ENCODE assay signal across 9 mouse cellular contexts in genomic region chr14:24544057-24544456, GRCm38 (mm10). TPM values are rescaled to one million over a fixed set of nuclear protein-coding genes. Genes with fewer than 3 reads are reported as not detected.
DNase-seq lines count a peak whose midpoint lies in the region; ATAC-seq and TF ChIP-seq lines count a peak whose summit lies in the region.
"Had no signal": no experiment of that assay in that cellular context is flagged by ENCODE, and none has a peak within 500 bp of the region (broad histone marks: within the 10 kb centered on the region; RNA-seq: fewer than 3 reads in every experiment).

No protein-coding gene starts in this region.

- no peaks in the 10 kb centered on the region for H3K27me3 ChIP-seq in forebrain, embryonic 11.5 days (ENCODE audit: control insufficient read depth, insufficient read depth, low read length)
- H3K27me3 ChIP-seq in forebrain, embryonic 13.5 days, result no peaks in the 10 kb centered on the region
- no peaks in the 10 kb centered on the region for H3K27me3 ChIP-seq in limb, embryonic 11.5 days (ENCODE audit: control insufficient read depth, insufficient read depth, low read length)
- no peaks in the 10 kb centered on the region for H3K27me3 ChIP-seq in limb, embryonic 10.5 days (ENCODE audit: low read depth, poor library complexity, severe bottlenecking)
- H3K27me3 ChIP-seq in stomach, postnatal 0 days (ENCODE audit: control insufficient read depth, insufficient read depth, low read length), result no peaks in the 10 kb centered on the region
- H3K27me3 ChIP-seq: neural tube, embryonic 12.5 days had no signal

- no peaks in the 10 kb centered on the region for H3K36me3 ChIP-seq in forebrain, embryonic 11.5 days (ENCODE audit: control insufficient read depth, insufficient read depth, low read length)
- no peaks in the 10 kb centered on the region for H3K36me3 ChIP-seq in forebrain, embryonic 13.5 days (ENCODE audit: poor library complexity, severe bottlenecking)
- no peaks in the 10 kb centered on the region for H3K36me3 ChIP-seq in limb, embryonic 11.5 days (ENCODE audit: control insufficient read depth, insufficient read depth, low read length)
- H3K36me3 ChIP-seq in limb, embryonic 10.5 days, result no peaks in the 10 kb centered on the region
- no peaks in the 10 kb centered on the region for H3K36me3 ChIP-seq in stomach, postnatal 0 days (ENCODE audit: control insufficient read depth, insufficient read depth, low read length)
- H3K36me3 ChIP-seq: neural tube, embryonic 12.5 days had no signal

- peak; percentile 63 for DNase-seq in forebrain, embryonic 11.5 days (ENCODE audit: low spot score)
- DNase-seq in limb, embryonic 11.5 days (ENCODE audit: low spot score), result peak; percentile 53
- DNase-seq in limb, embryonic 10.5 days (ENCODE audit: low spot score), result no peak
- DNase-seq in ES-CJ7 (ENCODE audit: low read depth, low spot score), result peak; percentile 16
- DNase-seq in fibroblast of lung, adult 2 months (ENCODE audit: low read depth), result peak; percentile 14
- peak; percentile 35 for DNase-seq in stomach, postnatal 0 days (ENCODE audit: low spot score)

- H3K4me3 ChIP-seq in forebrain, embryonic 11.5 days (ENCODE audit: low read depth, low read length), result no peak overlapping the region
- H3K4me3 ChIP-seq in forebrain, embryonic 13.5 days, result no peak overlapping the region
- no peak overlapping the region for H3K4me3 ChIP-seq in limb, embryonic 11.5 days (ENCODE audit: low read depth, low read length)
- H3K4me3 ChIP-seq in limb, embryonic 10.5 days, result no peak overlapping the region
- no peak overlapping the region for H3K4me3 ChIP-seq in stomach, postnatal 0 days (ENCODE audit: low read depth, low read length)
- H3K4me3 ChIP-seq: neural tube, embryonic 12.5 days had no signal

- peak; percentile 74 for TF ChIP-seq CTCF in stomach, postnatal 0 days (IDR thresholded peaks at IDR 0.05; ENCODE audit: low read depth)

- no peak overlapping the region for H3K4me2 ChIP-seq in forebrain, embryonic 11.5 days (ENCODE audit: low read depth, low read length, severe bottlenecking)
- no peak overlapping the region for H3K4me2 ChIP-seq in forebrain, embryonic 13.5 days
- H3K4me2 ChIP-seq in limb, embryonic 11.5 days (ENCODE audit: low read depth, severe bottlenecking), result no peak overlapping the region
- no peak overlapping the region for H3K4me2 ChIP-seq in stomach, postnatal 0 days (replicated peaks; ENCODE audit: low read depth)
- H3K4me2 ChIP-seq: neural tube, embryonic 12.5 days had no signal

- no peak overlapping the region for H3K27ac ChIP-seq in forebrain, embryonic 11.5 days (ENCODE audit: low read depth, low read length)
- no peak overlapping the region; the same call in 1 of the 2 replicates for H3K27ac ChIP-seq in forebrain, embryonic 13.5 days
- H3K27ac ChIP-seq in limb, embryonic 11.5 days (replicated peaks; ENCODE audit: low read depth, low read length), result no peak overlapping the region
- H3K27ac ChIP-seq in limb, embryonic 10.5 days, result no peak overlapping the region
- H3K27ac ChIP-seq in stomach, postnatal 0 days (replicated peaks), result no peak overlapping the region
- H3K27ac ChIP-seq: neural tube, embryonic 12.5 days had no signal

- ATAC-seq in forebrain, embryonic 11.5 days (replicated peaks; ENCODE audit: low FRiP score), result no peak
- no peak for ATAC-seq in forebrain, embryonic 13.5 days
- ATAC-seq in limb, embryonic 11.5 days (ENCODE audit: insufficient number of reproducible peaks, low FRiP score, low TSS enrichment, low read depth), result no peak
- ATAC-seq in stomach, postnatal 0 days (ENCODE audit: low FRiP score, low TSS enrichment), result no peak
- no peak for ATAC-seq in megakaryocyte-erythroid progenitor cell, adult 5-6 weeks (replicated peaks; ENCODE audit: low FRiP score, low TSS enrichment, poor library complexity, severe bottlenecking)

- no peaks in the 10 kb centered on the region for H3K9me3 ChIP-seq in forebrain, embryonic 11.5 days (ENCODE audit: control insufficient read depth, low read length)
- peaks cover 9% of the 10 kb centered on the region for H3K9me3 ChIP-seq in forebrain, embryonic 13.5 days (replicated peaks)
- H3K9me3 ChIP-seq in limb, embryonic 11.5 days (ENCODE audit: control insufficient read depth, low read length), result no peaks in the 10 kb centered on the region
- no peaks in the 10 kb centered on the region for H3K9me3 ChIP-seq in limb, embryonic 10.5 days (replicated peaks)
- H3K9me3 ChIP-seq in stomach, postnatal 0 days (ENCODE audit: control insufficient read depth, low read length), result no peaks in the 10 kb centered on the region

- TF ChIP-seq EP300 in stomach, postnatal 0 days (optimal IDR thresholded peaks at IDR 0.05), result no peak

- WGBS in forebrain, embryonic 11.5 days, result 28% methylated on average over 2 of the region's 2 CpGs
- WGBS in forebrain, embryonic 13.5 days, result 15% methylated on average over 2 of the region's 2 CpGs
- 30% methylated on average over 2 of the region's 2 CpGs for WGBS in limb, embryonic 11.5 days
- WGBS in limb, embryonic 10.5 days, result 31% methylated on average over 2 of the region's 2 CpGs
- WGBS in stomach, postnatal 0 days, result 26% methylated on average over 2 of the region's 2 CpGs

- H3K9ac ChIP-seq in forebrain, embryonic 11.5 days (ENCODE audit: low read length), result no peak overlapping the region
- no peak overlapping the region for H3K9ac ChIP-seq in forebrain, embryonic 13.5 days
- H3K9ac ChIP-seq in limb, embryonic 11.5 days (ENCODE audit: low read length), result no peak overlapping the region
- H3K9ac ChIP-seq in stomach, postnatal 0 days (ENCODE audit: low read length), result no peak overlapping the region
- H3K9ac ChIP-seq: neural tube, embryonic 12.5 days had no signal

- H3K4me1 ChIP-seq in forebrain, embryonic 11.5 days (replicated peaks; ENCODE audit: control insufficient read depth, insufficient read depth, low read length), result no peaks in the 10 kb centered on the region
- peaks cover 9% of the 10 kb centered on the region for H3K4me1 ChIP-seq in forebrain, embryonic 13.5 days
- H3K4me1 ChIP-seq in limb, embryonic 11.5 days (ENCODE audit: control insufficient read depth, insufficient read depth, low read length), result no peaks in the 10 kb centered on the region
- H3K4me1 ChIP-seq in limb, embryonic 10.5 days, result no peaks in the 10 kb centered on the region
- no peaks in the 10 kb centered on the region for H3K4me1 ChIP-seq in stomach, postnatal 0 days (replicated peaks; ENCODE audit: control insufficient read depth, insufficient read depth)

RNA-seq across cellular contexts. Expression of gene Rps24, which starts 57.1 kb away (rescaled TPM):
- 939 and 1,035 TPM in 2 replicates for polyA plus RNA-seq in forebrain, embryonic 11.5 days (2014; fragmentation: Nextera tagmentation; extraction: Ambion mirVana)
- 701 and 859 TPM in 2 replicates for polyA plus RNA-seq in forebrain, embryonic 13.5 days (2015; fragmentation: Nextera tagmentation; extraction: Ambion mirVana)
- polyA plus RNA-seq in limb, embryonic 11.5 days (2014; fragmentation: Nextera tagmentation; extraction: Ambion mirVana), result 1,286 and 1,293 TPM in 2 replicates
- polyA plus RNA-seq in limb, embryonic 10.5 days (2016; fragmentation: Nextera tagmentation; extraction: Ambion mirVana), result 1,041 and 1,257 TPM in 2 replicates
- 1,066 and 1,112 TPM in 2 replicates for polyA plus RNA-seq in stomach, postnatal 0 days (2015; fragmentation: Nextera tagmentation; extraction: Ambion mirVana)
- 4,905 and 5,243 TPM in 2 replicates for total RNA-seq in megakaryocyte-erythroid progenitor cell, adult 5-6 weeks (2014; fragmentation: Nextera tagmentation)
- 5,044 and 5,586 TPM in 2 replicates for total RNA-seq in megakaryocyte-erythroid progenitor cell, adult 5-6 weeks (2017)

RNA-seq across cellular contexts. Expression of gene Polr3a, which starts 57.2 kb away (rescaled TPM):
- polyA plus RNA-seq in forebrain, embryonic 11.5 days (2014; fragmentation: Nextera tagmentation; extraction: Ambion mirVana), result 20.1 and 21.1 TPM in 2 replicates
- polyA plus RNA-seq in forebrain, embryonic 13.5 days (2015; fragmentation: Nextera tagmentation; extraction: Ambion mirVana), result 22.1 and 23.2 TPM in 2 replicates
- polyA plus RNA-seq in limb, embryonic 11.5 days (2014; fragmentation: Nextera tagmentation; extraction: Ambion mirVana), result 17.4 and 19.7 TPM in 2 replicates
- polyA plus RNA-seq in limb, embryonic 10.5 days (2016; fragmentation: Nextera tagmentation; extraction: Ambion mirVana), result 21.8 and 25.1 TPM in 2 replicates
- polyA plus RNA-seq in stomach, postnatal 0 days (2015; fragmentation: Nextera tagmentation; extraction: Ambion mirVana), result 6.3 and 7.0 TPM in 2 replicates
- 46.0 and 47.5 TPM in 2 replicates for total RNA-seq in megakaryocyte-erythroid progenitor cell, adult 5-6 weeks (2014; fragmentation: Nextera tagmentation)
- 11.6 and 14.8 TPM in 2 replicates for total RNA-seq in megakaryocyte-erythroid progenitor cell, adult 5-6 weeks (2017)
